Mouse (Mus musculus): ENCODE data around the gene Dnaaf1. TPM values are rescaled to one million over a fixed set of nuclear protein-coding genes. Genes with fewer than 3 reads are reported as not detected.

Dnaaf1 gene
- polyA plus RNA-seq, 1 experiment: 0.07 TPM

DNA sequence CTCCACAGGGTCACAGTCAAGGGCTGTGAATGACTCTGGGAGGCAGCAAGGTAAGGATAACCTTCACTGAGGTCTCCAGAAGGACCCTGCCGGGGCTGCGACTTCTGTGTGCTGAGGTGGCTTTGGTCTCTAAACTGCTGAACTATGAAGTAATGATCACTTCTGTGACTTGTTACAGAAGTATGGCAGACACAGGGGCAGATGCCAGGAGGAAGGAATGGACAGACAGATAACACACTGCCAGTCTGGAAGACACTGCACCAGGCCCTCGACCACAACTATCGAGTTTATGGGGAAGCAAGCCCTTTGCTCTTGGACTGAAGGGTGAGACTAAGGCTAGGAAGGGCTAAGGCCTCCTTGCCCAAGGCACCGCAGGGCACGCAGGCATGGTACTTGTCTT, 3.9 kb upstream of the Dnaaf1 start:
- no peak for DNase-seq (ENCODE audit: low spot score)

GRCm38 (mm10) chr8:119572411-119572810, 2.6 kb upstream of the Dnaaf1 start:
- no peak for DNase-seq (ENCODE audit: low spot score)

- DNase-seq (ENCODE audit: low spot score): no peak
Observed at GRCm38 (mm10) chr8:119575366-119575726, 311 bp downstream of the Dnaaf1 start.

DNA sequence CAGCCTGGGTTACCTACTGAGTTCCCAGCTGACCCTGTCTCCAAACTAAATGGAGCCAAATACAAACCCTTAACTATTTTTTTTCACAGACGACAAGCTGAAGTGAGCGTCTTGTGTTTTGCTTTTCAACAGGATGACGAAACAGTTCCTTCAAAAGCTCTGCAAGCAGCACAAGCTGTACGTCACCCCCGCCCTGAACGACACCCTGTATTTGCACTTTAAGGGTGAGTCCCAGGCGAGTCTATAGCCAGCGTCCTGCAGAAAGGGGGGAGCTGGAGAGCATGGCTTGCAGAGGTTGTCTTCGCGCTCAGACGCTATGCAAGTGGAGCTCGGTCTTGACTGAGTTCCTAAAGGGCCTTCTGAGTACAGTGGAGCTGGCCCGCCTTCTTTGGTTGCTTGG, 4.1 kb downstream of the Dnaaf1 start:
- DNase-seq (ENCODE audit: low spot score): no peak

GRCm38 (mm10) chr8:119580441-119581161, 5.6 kb downstream of the Dnaaf1 start:
- DNase-seq (ENCODE audit: low spot score): no peak

GRCm38 (mm10) chr8:119585901-119586300, 10.9 kb downstream of the Dnaaf1 start:
- no peak for DNase-seq (ENCODE audit: low spot score)

DNA sequence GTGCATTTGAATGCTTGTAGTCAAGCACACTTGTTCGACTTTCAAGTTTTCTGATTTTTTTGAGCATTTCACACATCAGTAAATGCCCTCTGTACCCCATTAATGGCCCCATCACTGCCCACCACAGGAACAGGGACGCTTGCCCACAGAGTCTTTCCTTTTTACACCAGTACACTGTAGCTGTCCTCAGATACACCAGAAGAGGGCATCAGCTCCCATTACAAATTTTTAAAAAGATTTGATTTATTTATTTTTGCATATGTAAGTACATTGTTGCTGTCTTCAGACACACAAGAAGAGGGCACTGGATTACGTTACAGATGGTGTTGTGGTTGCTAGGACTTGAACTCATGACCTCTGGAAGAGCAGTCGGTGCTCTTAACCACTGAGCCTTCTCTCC, 13.3 kb downstream of the Dnaaf1 start:
- no peak for DNase-seq (ENCODE audit: low spot score)

DNA sequence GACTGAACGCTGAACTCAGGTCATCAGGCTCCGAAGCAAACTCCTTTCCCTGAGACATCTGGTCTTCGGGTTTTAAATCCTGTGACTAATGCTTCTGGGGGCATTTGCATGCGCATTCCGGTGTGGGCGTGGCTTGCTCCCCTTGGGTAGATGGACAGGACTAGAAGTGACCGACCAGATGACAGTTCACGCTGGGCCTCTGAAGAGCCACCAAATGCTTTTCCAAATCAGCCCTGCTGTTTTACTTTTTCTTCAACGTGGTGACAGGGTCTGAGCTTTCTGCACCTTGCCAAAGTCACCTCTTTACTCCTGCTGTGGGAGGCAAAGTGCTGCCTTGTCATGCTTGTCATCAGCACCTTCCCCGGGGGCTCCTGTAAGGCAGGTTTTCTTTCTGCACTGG, 13.8 kb downstream of the Dnaaf1 start:
- DNase-seq (ENCODE audit: low spot score): no peak

DNA sequence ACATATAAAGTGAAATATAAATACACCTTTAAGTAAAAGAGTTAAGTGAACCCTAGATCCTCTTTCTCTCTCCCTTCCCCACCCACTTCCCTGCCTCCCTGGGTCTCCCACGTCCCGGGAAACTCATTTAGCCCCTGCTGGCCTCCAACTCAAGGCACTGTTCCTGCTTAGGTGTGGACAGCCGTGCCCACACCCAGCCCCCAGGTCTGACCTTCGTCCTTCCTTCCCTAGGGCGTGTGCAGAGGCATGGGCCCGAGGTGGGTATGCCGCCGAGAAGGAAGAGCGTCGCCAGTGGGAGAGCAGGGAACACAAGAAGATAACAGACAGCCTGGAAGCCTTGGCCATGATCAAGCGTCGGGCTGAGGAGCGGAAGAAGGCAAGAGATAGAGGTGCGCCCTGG, 15.3 kb downstream of the Dnaaf1 start:
- DNase-seq (ENCODE audit: low spot score): no peak

DNA sequence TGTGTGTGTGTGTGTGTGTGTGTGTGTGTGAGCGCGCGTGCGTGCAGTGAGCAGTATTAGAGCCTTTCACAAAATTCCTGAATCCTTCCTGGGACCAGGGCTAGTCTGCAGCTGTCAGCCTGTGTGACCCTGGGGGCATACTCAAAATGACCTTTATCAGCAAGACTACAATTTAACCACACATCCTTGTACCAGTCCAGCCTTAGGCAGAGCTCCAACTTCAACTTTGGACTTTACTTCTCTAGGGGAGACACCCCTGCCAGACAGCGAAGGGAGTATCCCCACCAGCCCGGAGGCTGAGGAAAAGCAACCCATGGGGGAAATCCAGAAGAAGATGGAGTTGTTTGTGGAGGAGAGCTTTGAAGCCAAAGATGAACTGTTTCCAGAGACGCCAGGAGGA, 16.4 kb downstream of the Dnaaf1 start:
- DNase-seq (ENCODE audit: low spot score): no peak

DNA sequence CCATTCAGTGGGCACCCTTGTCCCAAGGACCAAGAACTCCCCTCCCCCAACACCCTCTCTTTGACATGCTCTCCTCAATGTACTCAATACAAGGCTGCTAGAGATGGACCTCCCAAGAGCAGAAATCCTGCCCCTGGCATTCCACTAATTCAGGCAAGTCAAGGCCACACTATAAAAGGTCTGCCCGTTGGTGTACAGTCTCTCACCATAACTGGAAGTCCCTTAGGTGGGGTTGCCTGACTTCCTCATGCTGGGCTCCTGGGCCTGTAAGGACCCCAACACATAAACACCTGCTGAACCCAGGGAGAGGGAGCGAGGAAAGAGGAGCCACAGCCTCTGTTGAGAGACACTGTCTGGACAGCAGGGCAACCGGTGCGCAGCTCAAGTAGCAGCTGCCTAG, 28.7 kb downstream of the Dnaaf1 start:
- DNase-seq (ENCODE audit: low spot score): no peak

DNA sequence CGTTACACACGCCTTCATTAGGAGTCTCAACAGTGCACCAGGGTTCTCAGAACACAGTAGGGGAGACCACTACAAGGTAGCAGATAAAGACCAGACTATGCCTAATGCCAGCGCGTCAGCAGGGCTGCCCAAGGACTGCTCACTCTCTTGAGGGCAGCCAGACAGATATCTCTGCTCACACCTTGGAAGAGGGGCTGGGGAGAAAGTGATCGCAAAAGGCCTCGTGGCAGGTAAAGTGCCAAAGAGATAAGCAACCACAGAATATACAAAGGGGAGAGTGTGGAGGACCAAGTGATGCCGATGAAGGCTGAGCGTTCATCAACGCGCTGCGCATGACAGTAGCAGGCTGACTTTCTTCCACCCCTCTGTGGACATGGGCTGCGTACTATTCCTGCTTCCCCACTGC, 29.4 kb downstream of the Dnaaf1 start:
- DNase-seq (ENCODE audit: low spot score): no peak

DNA sequence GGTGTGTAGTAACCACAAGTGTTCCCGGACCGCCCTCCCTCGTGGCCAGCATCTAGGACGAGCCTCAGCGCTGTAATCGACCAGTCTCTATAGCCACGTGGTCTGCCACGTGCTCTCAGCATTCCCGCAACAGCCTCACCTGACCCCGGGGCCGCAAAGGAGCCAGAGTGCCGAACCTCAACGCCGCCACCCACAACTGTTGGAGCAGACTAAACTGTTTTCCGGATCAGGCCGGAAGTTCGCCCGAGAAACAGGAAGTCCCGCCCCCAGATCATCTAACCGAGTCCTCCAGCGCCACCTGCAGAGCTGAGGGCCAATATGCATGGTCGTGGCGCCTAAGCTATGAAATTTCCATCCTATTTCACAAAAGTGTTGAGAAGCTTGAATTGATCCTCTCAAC, 30.0 kb downstream of the Dnaaf1 start, which contains the start of gene Taf1c:
Taf1c (minus strand) TSS at position 227 of the 400 bp plus-strand sequence.
- DNase-seq (ENCODE audit: low spot score): peak; percentile 79

DNA sequence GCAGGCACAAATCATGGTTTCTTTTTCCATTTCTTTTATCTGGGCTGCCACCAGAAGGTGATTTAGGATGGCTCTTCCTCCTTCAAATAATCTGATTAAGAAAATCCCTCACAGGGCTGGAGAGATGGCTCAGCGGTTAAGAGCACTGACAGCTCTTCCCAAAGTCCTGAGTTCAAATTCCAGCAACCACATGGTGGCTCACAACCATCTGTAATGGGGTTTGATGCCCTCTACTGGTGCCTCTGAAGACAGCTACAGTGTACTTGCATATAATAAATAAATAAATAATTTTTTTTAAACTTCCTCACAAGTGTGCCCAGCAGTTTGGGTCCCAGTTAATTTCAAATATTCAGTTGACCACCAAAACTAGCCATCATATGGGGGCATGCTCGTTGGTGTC, 31.2 kb downstream of the Dnaaf1 start:
- DNase-seq (ENCODE audit: low spot score): no peak

DNA sequence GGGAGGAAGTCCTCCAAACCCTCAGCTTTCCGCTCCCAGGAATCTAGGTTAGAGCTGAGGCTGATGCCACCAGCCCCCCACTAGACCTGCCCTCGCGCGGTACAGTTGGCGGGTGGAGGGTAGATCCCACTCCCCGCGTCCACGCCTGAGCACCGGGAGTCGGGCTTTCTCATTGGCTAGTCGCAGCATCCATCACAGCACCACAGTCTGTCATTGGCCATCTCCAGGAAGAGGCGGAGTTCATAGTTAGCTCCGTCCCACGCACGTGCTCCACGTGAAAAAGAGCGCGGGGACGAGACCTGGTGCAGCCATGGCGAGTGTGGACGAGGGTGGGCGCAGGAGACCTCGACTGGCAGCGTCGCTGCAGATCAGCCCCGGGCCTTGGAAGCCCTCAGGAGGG, 37.4 kb downstream of the Dnaaf1 start, which contains the start of gene Adad2:
Adad2 (plus strand) TSS at position 277 of the 400 bp plus-strand sequence.
- no peak for DNase-seq (ENCODE audit: low spot score)

- no peak for DNase-seq (ENCODE audit: low spot score)
Observed at GRCm38 (mm10) chr8:119615096-119615495, 40.1 kb downstream of the Dnaaf1 start.

- no peak for DNase-seq (ENCODE audit: low spot score)
Observed at GRCm38 (mm10) chr8:119616358-119616757, 41.3 kb downstream of the Dnaaf1 start.

- DNase-seq (ENCODE audit: low spot score): no peak
Observed at GRCm38 (mm10) chr8:119616811-119617210, 41.8 kb downstream of the Dnaaf1 start.

DNA sequence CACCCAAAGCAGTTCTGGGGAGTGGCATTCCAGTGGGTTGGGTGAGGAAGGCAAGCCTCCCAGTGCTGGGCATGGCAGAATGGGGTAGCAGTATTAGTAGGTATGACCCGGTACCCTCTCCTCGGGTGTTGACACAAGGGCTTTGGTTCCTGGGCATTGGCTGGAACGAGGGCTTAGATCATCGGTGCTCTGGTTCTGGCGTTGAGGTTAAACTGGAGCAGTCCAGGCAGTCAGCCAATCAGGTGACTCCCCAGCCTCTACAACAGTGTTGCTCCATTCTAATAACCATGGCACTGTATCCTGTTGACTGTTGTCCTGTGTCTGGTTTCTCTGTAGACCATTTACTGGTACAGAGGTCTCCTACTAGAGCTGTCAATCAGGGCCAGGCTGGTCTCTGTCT, 42.6 kb downstream of the Dnaaf1 start:
- DNase-seq (ENCODE audit: low spot score): no peak

DNA sequence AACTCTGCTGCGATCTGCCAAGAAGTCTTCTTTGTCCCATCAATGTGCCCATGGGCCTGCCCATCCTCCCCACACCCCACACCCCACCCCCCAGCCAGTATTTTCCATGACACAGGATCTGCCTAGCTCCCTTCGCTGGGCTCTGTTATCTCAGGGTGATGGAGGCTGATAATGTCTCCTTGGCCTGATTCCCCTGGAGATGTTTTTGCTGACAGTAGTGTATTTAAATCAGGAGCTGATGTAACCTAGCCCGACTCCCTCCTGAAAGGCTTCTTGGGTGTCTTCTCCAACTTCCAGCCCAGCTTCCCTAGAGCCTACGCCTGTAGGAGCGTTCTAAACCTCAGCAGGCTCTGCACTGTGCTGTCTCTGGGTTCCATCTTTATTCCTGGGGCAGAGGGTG, 43.9 kb downstream of the Dnaaf1 start:
- DNase-seq (ENCODE audit: low spot score): no peak

GRCm38 (mm10) chr8:119620116-119620840, 45.2 kb downstream of the Dnaaf1 start:
- no peak for DNase-seq (ENCODE audit: low spot score)

GRCm38 (mm10) chr8:119620848-119621465, 45.9 kb downstream of the Dnaaf1 start:
- DNase-seq (ENCODE audit: low spot score): no peak

DNA sequence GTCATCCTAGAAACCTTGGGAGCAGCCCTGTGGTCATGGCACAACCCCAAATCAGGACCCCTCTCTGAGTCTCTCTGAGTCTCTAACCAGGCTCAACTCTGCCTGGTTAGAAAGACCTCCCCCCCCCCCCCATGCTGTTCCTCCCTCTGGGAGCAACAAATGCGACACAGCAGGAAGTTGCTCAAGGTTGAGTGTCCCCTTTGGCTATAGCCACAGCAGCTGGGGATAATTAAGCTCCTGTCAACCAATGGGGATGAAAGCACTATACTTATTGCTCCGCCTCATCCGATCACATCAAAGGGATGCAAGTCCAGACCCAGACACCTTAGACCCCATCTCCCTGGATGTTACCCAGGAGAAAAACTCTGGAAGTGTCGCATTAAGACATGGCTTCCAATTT, 47.5 kb downstream of the Dnaaf1 start:
- DNase-seq (ENCODE audit: low spot score): no peak
